Comparison of ENCODE assay signal across 8 mouse cellular contexts in the genomic region with DNA sequence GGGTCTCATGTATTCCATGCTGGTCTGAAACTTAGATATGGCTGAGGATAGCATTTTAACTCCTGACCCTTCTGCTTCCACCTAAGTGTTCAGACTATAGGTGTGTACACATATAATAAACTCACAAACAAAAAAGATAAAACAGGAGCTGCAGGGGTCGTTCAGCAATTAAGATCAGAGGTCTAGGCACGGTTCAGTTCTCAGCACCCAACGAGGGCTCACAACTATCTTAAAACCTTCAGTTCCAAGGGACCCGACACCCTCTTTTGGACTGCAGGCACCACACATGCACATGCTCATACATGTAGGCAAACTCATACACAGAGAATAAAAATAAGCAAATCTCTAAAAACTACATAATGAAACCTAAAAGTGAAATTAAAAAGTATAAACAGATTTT. TPM values are rescaled to one million over a fixed set of nuclear protein-coding genes. Genes with fewer than 3 reads are reported as not detected.
DNase-seq lines count a peak whose midpoint lies in the region; ATAC-seq and TF ChIP-seq lines count a peak whose summit lies in the region.

No protein-coding gene starts in this region.

- H3K27me3 ChIP-seq in heart, embryonic 16.5 days (ENCODE audit: control insufficient read depth, insufficient read depth, low read length): no peaks in the 10 kb centered on the region
- H3K27me3 ChIP-seq in hindbrain, embryonic 14.5 days (ENCODE audit: control insufficient read depth, insufficient read depth, low read length): no peaks in the 10 kb centered on the region
- H3K27me3 ChIP-seq in midbrain, embryonic 12.5 days: no peaks in the 10 kb centered on the region

- no peaks in the 10 kb centered on the region for H3K9me3 ChIP-seq in heart, embryonic 16.5 days (replicated peaks; ENCODE audit: control insufficient read depth, low read length)
- no peaks in the 10 kb centered on the region for H3K9me3 ChIP-seq in hindbrain, embryonic 14.5 days (ENCODE audit: control insufficient read depth, low read length)
- no peaks in the 10 kb centered on the region for H3K9me3 ChIP-seq in midbrain, embryonic 12.5 days

- TF ChIP-seq CTCF in bone marrow macrophage, adult 2 months (IDR thresholded peaks at IDR 0.05; ENCODE audit: low read depth, low read length): no peak

- no peak for TF ChIP-seq POLR2A in bone marrow macrophage, adult 2 months (IDR thresholded peaks at IDR 0.05; ENCODE audit: borderline replicate concordance, low read depth, low read length)

- WGBS in heart, embryonic 16.5 days: 55% methylated on average over 4 of the region's 4 CpGs
- WGBS in hindbrain, embryonic 14.5 days: 66% methylated on average over 4 of the region's 4 CpGs
- WGBS in midbrain, embryonic 12.5 days: 69% methylated on average over 4 of the region's 4 CpGs

- H3K4me2 ChIP-seq in heart, embryonic 16.5 days (ENCODE audit: low read depth, low read length): peak overlapping the region; percentile 72
- peak overlapping the region; percentile 57 for H3K4me2 ChIP-seq in hindbrain, embryonic 14.5 days (replicated peaks)
- peak overlapping the region; percentile 50 for H3K4me2 ChIP-seq in midbrain, embryonic 12.5 days (replicated peaks)

- peak overlapping the region; percentile 64 for H3K9ac ChIP-seq in heart, embryonic 16.5 days (ENCODE audit: low read length)
- H3K9ac ChIP-seq in hindbrain, embryonic 14.5 days: peak overlapping the region; percentile 59
- no peak overlapping the region for H3K9ac ChIP-seq in midbrain, embryonic 12.5 days (replicated peaks)

- no peak for DNase-seq in heart, adult 8-10 months (ENCODE audit: low spot score)
- no peak for DNase-seq in hindbrain, embryonic 14.5 days (ENCODE audit: low spot score)
- no peak for DNase-seq in spleen, postnatal 36 days (ENCODE audit: low spot score in 2 of 2)
- DNase-seq in urinary bladder, adult 18-20 months (ENCODE audit: low spot score in 2 of 2): no peak
- DNase-seq in right cerebral cortex, postnatal 4 days: no peak

- ATAC-seq in heart, embryonic 16.5 days (replicated peaks; ENCODE audit: extremely low read depth, insufficient read depth, low FRiP score): no peak
- no peak for ATAC-seq in hindbrain, embryonic 14.5 days (ENCODE audit: low FRiP score)
- no peak for ATAC-seq in midbrain, embryonic 12.5 days (ENCODE audit: low FRiP score, low read depth)

- H3K4me1 ChIP-seq in heart, embryonic 16.5 days (ENCODE audit: control insufficient read depth, insufficient read depth, low read length): peaks cover 6% of the 10 kb centered on the region
- H3K4me1 ChIP-seq in bone marrow macrophage, adult 2 months (ENCODE audit: control insufficient read depth, insufficient read depth, low read length): peaks cover 25% of the 10 kb centered on the region
- H3K4me1 ChIP-seq in hindbrain, embryonic 14.5 days (replicated peaks; ENCODE audit: control insufficient read depth, insufficient read depth, low read length): peaks cover 6% of the 10 kb centered on the region
- H3K4me1 ChIP-seq in midbrain, embryonic 12.5 days: peaks cover 9% of the 10 kb centered on the region

- H3K4me3 ChIP-seq in heart, embryonic 16.5 days (ENCODE audit: low read length): peak overlapping the region; percentile 54
- peak overlapping the region; percentile 63 for H3K4me3 ChIP-seq in bone marrow macrophage, adult 2 months (ENCODE audit: insufficient read depth, low read length)
- H3K4me3 ChIP-seq in hindbrain, embryonic 14.5 days (replicated peaks; ENCODE audit: low read length): peak overlapping the region; percentile 45
- H3K4me3 ChIP-seq in midbrain, embryonic 12.5 days: peak overlapping the region; percentile 52

- H3K27ac ChIP-seq in heart, embryonic 16.5 days (ENCODE audit: low read length): peak overlapping the region; percentile 68
- H3K27ac ChIP-seq in bone marrow macrophage, adult 2 months (ENCODE audit: insufficient read depth, low read depth, low read length): no peak overlapping the region
- H3K27ac ChIP-seq in hindbrain, embryonic 14.5 days: no peak overlapping the region
- no peak overlapping the region for H3K27ac ChIP-seq in midbrain, embryonic 12.5 days (replicated peaks)

- H3K36me3 ChIP-seq in heart, embryonic 16.5 days (ENCODE audit: control insufficient read depth, insufficient read depth): peaks cover 10% of the 10 kb centered on the region
- H3K36me3 ChIP-seq in hindbrain, embryonic 14.5 days (replicated peaks; ENCODE audit: control insufficient read depth, insufficient read depth): peaks cover 13% of the 10 kb centered on the region
- peaks cover 14% of the 10 kb centered on the region for H3K36me3 ChIP-seq in midbrain, embryonic 12.5 days

RNA-seq across cellular contexts. Expression of a gene that starts 0.6 kb away (rescaled TPM):
- polyA plus RNA-seq in heart, embryonic 16.5 days (2015; fragmentation: Nextera tagmentation; extraction: Ambion mirVana): 280 and 289 TPM in 2 replicates
- total RNA-seq in heart, adult 8-10 months (2022): 100 to 1,000 TPM; 705 to 904 (median 868) TPM
- 1.6 and 3.8 TPM in 2 replicates for polyA plus RNA-seq in bone marrow macrophage, adult 2 months (2012; ENCODE audit: insufficient read depth, insufficient read length, missing spikeins)
- polyA plus RNA-seq in hindbrain, embryonic 14.5 days (2014; fragmentation: Nextera tagmentation; extraction: Ambion mirVana): 28.0 and 31.2 TPM in 2 replicates
- polyA plus RNA-seq in midbrain, embryonic 12.5 days (2016; fragmentation: Nextera tagmentation; extraction: Ambion mirVana): 21.5 and 22.1 TPM in 2 replicates

RNA-seq across cellular contexts. Expression of a gene that starts 18.6 kb away (rescaled TPM):
- 5.6 and 8.1 TPM in 2 replicates for polyA plus RNA-seq in heart, embryonic 16.5 days (2015; fragmentation: Nextera tagmentation; extraction: Ambion mirVana)
- 1 to 10 TPM; 2.8 to 6.2 (median 3.6) TPM for total RNA-seq in heart, adult 8-10 months (2022)
- polyA plus RNA-seq in bone marrow macrophage, adult 2 months (2012; ENCODE audit: insufficient read depth, insufficient read length, missing spikeins): 7.1 and 8.0 TPM in 2 replicates
- 8.2 and 8.8 TPM in 2 replicates for polyA plus RNA-seq in hindbrain, embryonic 14.5 days (2014; fragmentation: Nextera tagmentation; extraction: Ambion mirVana)
- 17.8 and 19.2 TPM in 2 replicates for polyA plus RNA-seq in midbrain, embryonic 12.5 days (2016; fragmentation: Nextera tagmentation; extraction: Ambion mirVana)

RNA-seq across cellular contexts. Expression of a gene that starts 53.5 kb away (rescaled TPM):
- polyA plus RNA-seq in heart, embryonic 16.5 days (2015; fragmentation: Nextera tagmentation; extraction: Ambion mirVana): 12.3 and 14.2 TPM in 2 replicates
- total RNA-seq in heart, adult 8-10 months (2022): 10 to 100 TPM in 2 of 4 experiments, 1 to 10 TPM in 2; 7.3 to 13.5 (median 9.5) TPM
- polyA plus RNA-seq in bone marrow macrophage, adult 2 months (2012; ENCODE audit: insufficient read depth, insufficient read length, missing spikeins): 0.65 and 1.3 TPM in 2 replicates
- polyA plus RNA-seq in hindbrain, embryonic 14.5 days (2014; fragmentation: Nextera tagmentation; extraction: Ambion mirVana): 18.1 and 19.0 TPM in 2 replicates
- 28.2 and 35.6 TPM in 2 replicates for polyA plus RNA-seq in midbrain, embryonic 12.5 days (2016; fragmentation: Nextera tagmentation; extraction: Ambion mirVana)
